ENCODE assay signal across 8 mouse cellular contexts in genomic region chr11:99389264-99389663, GRCm38 (mm10). TPM values are rescaled to one million over a fixed set of nuclear protein-coding genes. Genes with fewer than 3 reads are reported as not detected.
DNase-seq lines count a peak whose midpoint lies in the region; ATAC-seq lines count a peak whose summit lies in the region.
"Had no signal": no experiment of that assay in that cellular context is flagged by ENCODE, and none has a peak within 500 bp of the region (broad histone marks: within the 10 kb centered on the region; RNA-seq: fewer than 3 reads in every experiment).

Krt10 (minus strand) TSS chr11:99389364.

- H3K4me1 ChIP-seq in forebrain, embryonic 11.5 days (replicated peaks; ENCODE audit: control insufficient read depth, insufficient read depth, low read length), result no peaks in the 10 kb centered on the region; the same call in 1 of the 2 replicates
- H3K4me1 ChIP-seq in intestine, embryonic 15.5 days (replicated peaks), result 0 out of 2 replicates have a peak, but pooled peaks cover 4% of the 10 kb centered on the region
- peaks cover 14% of the 10 kb centered on the region for H3K4me1 ChIP-seq in neural tube, embryonic 13.5 days (replicated peaks)

- H3K4me2 ChIP-seq in forebrain, embryonic 11.5 days (ENCODE audit: low read depth, low read length, severe bottlenecking), result no peak within 1 kb of the TSS
- H3K4me2 ChIP-seq in intestine, embryonic 15.5 days (replicated peaks), result no peak within 1 kb of the TSS
- H3K4me2 ChIP-seq in neural tube, embryonic 13.5 days, result no peak within 1 kb of the TSS

- H3K27ac ChIP-seq in forebrain, embryonic 11.5 days (ENCODE audit: low read depth, low read length), result no peak within 1 kb of the TSS
- H3K27ac ChIP-seq in intestine, embryonic 15.5 days, result no peak within 1 kb of the TSS
- no peak within 1 kb of the TSS for H3K27ac ChIP-seq in neural tube, embryonic 13.5 days (replicated peaks)

- H3K36me3 ChIP-seq in forebrain, embryonic 11.5 days (ENCODE audit: control insufficient read depth, insufficient read depth, low read length), result no peaks in the 10 kb centered on the region; the same call in 1 of the 2 replicates
- H3K36me3 ChIP-seq in intestine, embryonic 15.5 days, result no peaks in the 10 kb centered on the region
- H3K36me3 ChIP-seq in neural tube, embryonic 13.5 days, result no peaks in the 10 kb centered on the region

- H3K9me3 ChIP-seq in forebrain, embryonic 11.5 days (ENCODE audit: control insufficient read depth, low read length), result no peaks in the 10 kb centered on the region
- no peaks in the 10 kb centered on the region for H3K9me3 ChIP-seq in intestine, embryonic 15.5 days
- H3K9me3 ChIP-seq in neural tube, embryonic 13.5 days, result no peaks in the 10 kb centered on the region

- no peak for DNase-seq in left cerebral cortex, postnatal 14 days (ENCODE audit: low spot score in 2 of 2)
- DNase-seq in left cerebral cortex, postnatal 4 days, result no peak
- DNase-seq in forebrain, embryonic 11.5 days (ENCODE audit: low spot score), result no peak
- no peak for DNase-seq in adrenal gland, postnatal 36 days

- H3K27me3 ChIP-seq in forebrain, embryonic 11.5 days (ENCODE audit: control insufficient read depth, insufficient read depth, low read length), result no peaks in the 10 kb centered on the region
- no peaks in the 10 kb centered on the region for H3K27me3 ChIP-seq in intestine, embryonic 15.5 days (replicated peaks)
- H3K27me3 ChIP-seq in neural tube, embryonic 13.5 days, result peaks cover under 1% of the 10 kb centered on the region; the same call in 1 of the 2 replicates

- no peak within 1 kb of the TSS for H3K9ac ChIP-seq in forebrain, embryonic 11.5 days (ENCODE audit: low read length)
- H3K9ac ChIP-seq in intestine, embryonic 15.5 days, result no peak within 1 kb of the TSS
- no peak within 1 kb of the TSS for H3K9ac ChIP-seq in neural tube, embryonic 13.5 days

- WGBS in forebrain, embryonic 11.5 days, result 93% methylated on average over 4 of the region's 4 CpGs
- 76% methylated on average over 4 of the region's 4 CpGs for WGBS in intestine, embryonic 15.5 days
- 86% methylated on average over 4 of the region's 4 CpGs for WGBS in neural tube, embryonic 13.5 days

- no peak within 1 kb of the TSS for H3K4me3 ChIP-seq in forebrain, embryonic 11.5 days (ENCODE audit: low read depth, low read length)
- H3K4me3 ChIP-seq in intestine, embryonic 15.5 days (replicated peaks), result no peak within 1 kb of the TSS
- H3K4me3 ChIP-seq in neural tube, embryonic 13.5 days, result no peak within 1 kb of the TSS

- intact Hi-C loops in left cerebral cortex, postnatal 14 days (cut with DNase I), result loop anchor here (10.0 kb wide), 1 partner anchor 776 kb away; no protein-coding TSS in a partner anchor
- intact Hi-C loops in left cerebral cortex, postnatal 4 days (cut with DNase I), result no loop called here

- no peak for ATAC-seq in forebrain, embryonic 11.5 days (replicated peaks; ENCODE audit: low FRiP score)
- no peak for ATAC-seq in intestine, embryonic 15.5 days
- ATAC-seq in neural tube, embryonic 13.5 days (ENCODE audit: low read depth), result no peak
- ATAC-seq in megakaryocyte-erythroid progenitor cell, adult 5-6 weeks (replicated peaks; ENCODE audit: low FRiP score, low TSS enrichment, poor library complexity, severe bottlenecking), result no peak

RNA-seq across cellular contexts. Expression of gene Krt10, which starts in this region (rescaled TPM):
- total RNA-seq in left cerebral cortex, postnatal 14 days (2021), result 10 to 100 TPM; 12.2 to 13.8 TPM
- 10 to 100 TPM in 1 of 2 experiments, 1 to 10 TPM in 1; 9.5 to 12.3 TPM for total RNA-seq in left cerebral cortex, postnatal 4 days (2021)
- 26.8 and 28.3 TPM in 2 replicates for polyA plus RNA-seq in forebrain, embryonic 11.5 days (2014; fragmentation: Nextera tagmentation; extraction: Ambion mirVana)
- polyA plus RNA-seq in intestine, embryonic 15.5 days (2015; fragmentation: Nextera tagmentation; extraction: Ambion mirVana), result 18.3 and 21.2 TPM in 2 replicates
- 33.6 and 35.6 TPM in 2 replicates for polyA plus RNA-seq in neural tube, embryonic 13.5 days (2015; fragmentation: Nextera tagmentation; extraction: Ambion mirVana)
- 0.59 and 4.9 TPM in 2 replicates for total RNA-seq in megakaryocyte-erythroid progenitor cell, adult 5-6 weeks (2014; fragmentation: Nextera tagmentation)
- total RNA-seq in megakaryocyte-erythroid progenitor cell, adult 5-6 weeks (2017), result not detected in 2 replicates
- total RNA-seq in adrenal gland, postnatal 36 days (2021), result 1 to 10 TPM; 4.4 to 6.4 TPM
- total RNA-seq: hematopoietic stem cell, adult 5-6 weeks had no signal
